ENCODE assay signal across 10 mouse cellular contexts in genomic region chr2:165397502-165398163, GRCm38 (mm10). TPM values are rescaled to one million over a fixed set of nuclear protein-coding genes. Genes with fewer than 3 reads are reported as not detected.
DNase-seq lines count a peak whose midpoint lies in the region; ATAC-seq and TF ChIP-seq lines count a peak whose summit lies in the region.
"Had no signal": no experiment of that assay in that cellular context is flagged by ENCODE, and none has a peak within 500 bp of the region (broad histone marks: within the 10 kb centered on the region; RNA-seq: fewer than 3 reads in every experiment).

No protein-coding gene starts in this region.

- H3K4me1 ChIP-seq in ES-E14 (ENCODE audit: control insufficient read depth in 2 of 2, insufficient read depth in 2 of 2, low read length in 2 of 2, poor library complexity in 1 of 2): peaks cover 0 to 15% of the 10 kb centered on the region in 2 experiments; a peak in 1 of 4 replicates
- H3K4me1 ChIP-seq in intestine, embryonic 16.5 days (ENCODE audit: control insufficient read depth, insufficient read depth, low read length): 0 out of 2 replicates have a peak, but pooled peaks cover 5% of the 10 kb centered on the region

- no peaks in the 10 kb centered on the region for H3K36me3 ChIP-seq in ES-E14 (ENCODE audit: control insufficient read depth, insufficient read depth, low read length, poor library complexity, severe bottlenecking)
- H3K36me3 ChIP-seq in intestine, embryonic 16.5 days (ENCODE audit: control insufficient read depth, insufficient read depth, low read length): no peaks in the 10 kb centered on the region
- H3K36me3 ChIP-seq: heart, embryonic 15.5 days; stomach, embryonic 15.5 days had no signal

- no peak for ATAC-seq in intestine, embryonic 16.5 days

- H3K9me3 ChIP-seq in ES-E14 (ENCODE audit: control insufficient read depth, insufficient read depth, low read depth, low read length): no peaks in the 10 kb centered on the region
- H3K9me3 ChIP-seq in intestine, embryonic 16.5 days (ENCODE audit: control insufficient read depth, low read length): no peaks in the 10 kb centered on the region
- H3K9me3 ChIP-seq: heart, embryonic 15.5 days; stomach, embryonic 15.5 days had no signal

- no peaks in the 10 kb centered on the region for H3K27me3 ChIP-seq in intestine, embryonic 16.5 days (replicated peaks; ENCODE audit: control insufficient read depth, insufficient read depth, low read length)
- H3K27me3 ChIP-seq: heart, embryonic 15.5 days; stomach, embryonic 15.5 days had no signal

- no peak for TF ChIP-seq CTCF in brain, embryonic 14.5 days (IDR thresholded peaks at IDR 0.05; ENCODE audit: borderline replicate concordance, extremely low read depth, insufficient read depth, insufficient read length)

- in situ Hi-C loops in ES-E14 (cut with MboI; ENCODE audit: low sequenced_read_pairs in 2 of 2, unreplicated experiment in 2 of 2): no loop called here

- H3K9ac ChIP-seq in ES-E14 (ENCODE audit: insufficient read depth, low read depth, low read length, poor library complexity, severe bottlenecking): no peak overlapping the region
- H3K9ac ChIP-seq in intestine, embryonic 16.5 days (ENCODE audit: low read depth, low read length): no peak overlapping the region
- H3K9ac ChIP-seq: heart, embryonic 15.5 days; stomach, embryonic 15.5 days had no signal

- H3K4me2 ChIP-seq in intestine, embryonic 16.5 days (ENCODE audit: low read depth, low read length): no peak overlapping the region
- H3K4me2 ChIP-seq: heart, embryonic 15.5 days; stomach, embryonic 15.5 days had no signal

- H3K27ac ChIP-seq in ES-E14 (ENCODE audit: insufficient read depth, low read depth, low read length, poor library complexity, severe bottlenecking): no peak overlapping the region
- no peak overlapping the region for H3K27ac ChIP-seq in intestine, embryonic 16.5 days (ENCODE audit: low read length)
- H3K27ac ChIP-seq: heart, embryonic 15.5 days; stomach, embryonic 15.5 days had no signal

- 73% methylated on average over 23 of the region's 23 CpGs for WGBS in intestine, embryonic 16.5 days

- intact Hi-C loops in gastrocnemius, postnatal 36 days (cut with DNase I): no loop called here

- DNase-seq in ES-E14 (ENCODE audit: low read depth, low spot score): no peak
- DNase-seq in brain, embryonic 14.5 days (ENCODE audit: low read depth): peak; percentile 55
- peak; percentile 48 to 53 for DNase-seq in gastrocnemius, postnatal 36 days
- DNase-seq in lung, postnatal 14 days: peak; percentile 17
- DNase-seq in kidney, postnatal 10 days: no peak
- DNase-seq in T-cell, adult 2 months (ENCODE audit: low spot score): no peak

- H3K4me3 ChIP-seq in ES-E14 (ENCODE audit: insufficient read depth in 1 of 2, low read depth in 1 of 2, low read length in 2 of 2, poor library complexity in 1 of 2, severe bottlenecking in 1 of 2): peak overlapping the region; percentile 6 to 56
- H3K4me3 ChIP-seq in intestine, embryonic 16.5 days (ENCODE audit: low read length): no peak overlapping the region
- H3K4me3 ChIP-seq: heart, embryonic 15.5 days; stomach, embryonic 15.5 days had no signal

- no peak for TF ChIP-seq POLR2A in brain, embryonic 14.5 days (IDR thresholded peaks at IDR 0.05; ENCODE audit: borderline replicate concordance, extremely low read depth, insufficient read depth, insufficient read length, poor library complexity, severe bottlenecking)

TF ChIP-seq in ES-E14, 5 proteins besides CTCF, POLR2A, EP300 and RAD21:
- TF ChIP-seq CHD2 (IDR thresholded peaks at IDR 0.05; ENCODE audit: low read depth, low read length) (no peak), ZNF384 (IDR thresholded peaks at IDR 0.05; ENCODE audit: low read depth, low read length) (no peak), HCFC1 (IDR thresholded peaks at IDR 0.05; ENCODE audit: borderline replicate concordance, insufficient read depth, low read length) (no peak), MAFK (IDR thresholded peaks at IDR 0.05; ENCODE audit: insufficient read depth, low read depth, low read length) (no peak), ZC3H11A (IDR thresholded peaks at IDR 0.05; ENCODE audit: borderline replicate concordance, low read depth, low read length) (no peak)

RNA-seq across cellular contexts. Expression of gene Ocstamp, which starts 2.6 kb away (rescaled TPM):
- total RNA-seq in ES-E14 (2012; rRNA removed): 0.13 and 0.58 TPM in 2 replicates
- polyA plus RNA-seq in brain, embryonic 14.5 days (2012; rRNA removed): not detected in 2 replicates
- under 1 TPM in 1 of 2 experiments, not detected in 1; 0.08 TPM for total RNA-seq in gastrocnemius, postnatal 36 days (2021)
- polyA plus RNA-seq in intestine, embryonic 16.5 days (2015; fragmentation: Nextera tagmentation; extraction: Ambion mirVana): 1.1 TPM in 2 replicates

RNA-seq across cellular contexts. Expression of gene Zfp334, which starts 9.6 kb away (rescaled TPM):
- total RNA-seq in ES-E14 (2012; rRNA removed): 4.5 and 6.5 TPM in 2 replicates
- polyA plus RNA-seq in brain, embryonic 14.5 days (2012; rRNA removed): 15.2 and 19.2 TPM in 2 replicates
- 1 to 10 TPM; 1.5 to 2.0 TPM for total RNA-seq in gastrocnemius, postnatal 36 days (2021)
- polyA plus RNA-seq in intestine, embryonic 16.5 days (2015; fragmentation: Nextera tagmentation; extraction: Ambion mirVana): 3.6 TPM in 2 replicates

RNA-seq across cellular contexts. Expression of gene Zfp663, which starts 29.1 kb away (rescaled TPM):
- 0.37 TPM in 1 of 2 replicates, not detected in the other for total RNA-seq in ES-E14 (2012; rRNA removed)
- 6.5 and 7.2 TPM in 2 replicates for polyA plus RNA-seq in brain, embryonic 14.5 days (2012; rRNA removed)
- not detected for total RNA-seq in gastrocnemius, postnatal 36 days (2021)
- 0.45 and 0.64 TPM in 2 replicates for polyA plus RNA-seq in intestine, embryonic 16.5 days (2015; fragmentation: Nextera tagmentation; extraction: Ambion mirVana)
- polyA plus RNA-seq: liver, embryonic 16.5 days had no signal

Comparison
In these comparisons a context has a peak if more than half of its experiments do, and no peak if none do; other contexts are left out.
1. DNase-seq: peak in brain, embryonic 14.5 days (single experiment), gastrocnemius, postnatal 36 days (2 of 2) and lung, postnatal 14 days (single experiment); none in ES-E14 (single experiment), kidney, postnatal 10 days (single experiment) and T-cell, adult 2 months (single experiment).